Mouse (Mus musculus): ENCODE measurements around the gene Hba-a2.

DNA sequence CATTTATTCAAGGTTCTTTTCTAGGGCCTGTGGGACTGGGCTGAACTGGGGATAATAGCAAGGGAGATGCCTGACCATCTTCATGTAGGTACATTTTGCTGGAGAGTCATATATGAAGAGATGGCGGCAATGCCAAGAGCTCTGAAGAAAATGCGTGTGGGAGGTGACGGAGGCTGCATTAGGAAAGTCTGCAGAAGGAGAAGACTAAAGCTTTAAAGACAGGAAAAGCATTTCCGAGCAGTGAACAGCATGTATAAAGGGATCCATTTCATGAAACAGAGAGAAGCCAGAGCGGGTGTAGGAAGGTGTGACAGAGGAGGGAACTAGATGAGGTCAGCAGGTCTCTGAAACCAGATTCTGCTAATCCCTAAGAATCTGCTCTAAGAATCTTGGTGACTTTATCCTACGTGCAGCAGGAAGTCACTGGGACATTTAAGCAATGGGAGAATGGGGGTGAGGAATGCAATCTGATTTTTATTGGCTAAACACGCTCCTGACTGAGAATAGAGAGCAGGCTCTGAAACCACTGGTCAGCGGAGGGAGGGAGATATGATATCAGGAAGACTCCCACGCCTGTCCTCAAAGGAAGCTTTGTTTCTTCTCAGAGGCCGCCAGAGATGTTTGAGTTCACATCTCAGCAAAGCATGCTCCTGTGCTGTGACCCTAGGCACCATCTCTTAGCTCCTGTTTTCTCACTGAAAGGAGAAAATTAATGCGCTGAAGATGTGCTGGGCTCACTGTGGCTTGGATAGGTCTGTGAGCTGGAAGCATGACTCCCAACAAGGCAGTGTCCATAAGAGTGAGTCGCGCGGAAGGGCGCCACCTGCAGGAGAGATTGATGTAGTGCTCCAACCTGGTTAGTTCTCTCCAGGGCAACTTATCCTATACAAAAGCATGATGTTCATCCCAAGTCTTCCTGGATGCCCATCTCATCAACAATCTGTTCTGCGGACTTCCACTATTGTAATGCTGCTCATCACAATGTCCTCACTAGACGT lies 44.5 kb downstream of the Hba-a2 start:
- peak; percentile 61 for TF ChIP-seq CTCF (IDR thresholded peaks at IDR 0.05; ENCODE audit: borderline replicate concordance, insufficient read depth, low read depth, low read length)
- TF ChIP-seq POLR2A (IDR thresholded peaks at IDR 0.05; ENCODE audit: borderline replicate concordance, insufficient read depth, low read length) = no peak

Data from cerebellum, adult 2 months (tissue).